Mouse (Mus musculus) embryo, embryonic 9.5 days (tissue): ENCODE measurements around the gene Ms4a4b.
"Not testable (repeated sequence)": the region's sequence is repeated elsewhere in the genome, so short reads cannot be mapped to it uniquely, and the experiment has no call there.

Experiments used
- DNase-seq: peaks from one replicate; pipeline ENCODE4 v3.0.0-alpha.2; 2017; ENCODE audit errors: extremely low spot score

Ms4a4b gene

GRCm38 (mm10) chr19:11485746-11486145, 42.4 kb downstream of the Ms4a4b start, which contains the start of gene Gm8369:
Gm8369 (plus strand) TSS chr19:11485938.
- no peak for DNase-seq

- DNase-seq: no peak
Measured at GRCm38 (mm10) chr19:11486599-11486998, 43.2 kb downstream of the Ms4a4b start.

GRCm38 (mm10) chr19:11491406-11492189, 48.2 kb downstream of the Ms4a4b start:
- DNase-seq: no peak

GRCm38 (mm10) chr19:11492671-11493070, 49.3 kb downstream of the Ms4a4b start:
- no peak for DNase-seq

- DNase-seq: no peak
Measured at GRCm38 (mm10) chr19:11494519-11494918, 51.2 kb downstream of the Ms4a4b start.

GRCm38 (mm10) chr19:11496361-11496760, 53.0 kb downstream of the Ms4a4b start:
- no peak for DNase-seq

GRCm38 (mm10) chr19:11497300-11497699, 53.9 kb downstream of the Ms4a4b start:
- DNase-seq: not testable (repeated sequence)

GRCm38 (mm10) chr19:11500796-11501195, 57.4 kb downstream of the Ms4a4b start:
- DNase-seq: no peak

- DNase-seq: no peak
Measured at GRCm38 (mm10) chr19:11501326-11501725, 58.0 kb downstream of the Ms4a4b start.

- no peak for DNase-seq
Measured at GRCm38 (mm10) chr19:11504857-11505256, 61.5 kb downstream of the Ms4a4b start.

- no peak for DNase-seq
Measured at GRCm38 (mm10) chr19:11513458-11513857, 70.1 kb downstream of the Ms4a4b start.

- no peak for DNase-seq
Measured at GRCm38 (mm10) chr19:11516246-11516645, 72.9 kb downstream of the Ms4a4b start, which contains the start of gene Ms4a6b. Ms4a6b (plus strand) TSS chr19:11516512.
